Mouse (Mus musculus) spleen, adult 18-20 months (tissue): ENCODE measurements around the gene Zfp764.
"Not testable (repeated sequence)": the region's sequence is repeated elsewhere in the genome, so short reads cannot be mapped to it uniquely, and the experiment has no call there.

ENCODE experiments used
- DNase-seq, 2 experiments: peaks; one replicate each; pipeline ENCODE4 v3.0.0; 2022; ENCODE audit warnings: mixed read lengths in 2 of 2

Gene Zfp764

GRCm38 (mm10) chr7:127390306-127390705 is 16.3 kb downstream of the Zfp764 start:
- DNase-seq, result no peak

- DNase-seq, result not testable (repeated sequence)
Measured at GRCm38 (mm10) chr7:127388201-127388600, 18.4 kb downstream of the Zfp764 start.

GRCm38 (mm10) chr7:127386641-127387392 is 19.8 kb downstream of the Zfp764 start, which contains the start of gene 9130019O22Rik:
Gene 9130019O22Rik (minus strand): TSS chr7:127387166.
- DNase-seq, result peak; percentile 71 to 88

DNA sequence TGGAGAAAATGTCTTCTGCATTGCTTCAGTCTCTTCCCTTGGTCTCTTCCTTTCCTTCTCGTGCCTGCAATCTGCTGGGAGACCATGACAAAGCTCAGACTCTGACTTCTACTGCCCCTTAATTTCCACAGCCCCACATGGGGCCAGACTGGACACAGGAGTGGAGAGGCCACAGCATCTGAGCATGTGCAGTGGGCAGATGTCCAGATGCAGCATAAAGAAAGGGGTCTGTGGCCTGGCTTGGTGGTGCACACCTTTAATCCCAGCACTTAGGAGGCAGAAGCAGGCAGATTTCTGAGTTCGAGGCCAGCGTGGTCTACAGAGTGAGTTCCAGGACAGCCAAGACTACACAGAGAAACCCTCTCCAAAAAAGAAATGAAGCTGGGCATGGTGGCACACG is 21.1 kb downstream of the Zfp764 start:
- not testable (repeated sequence) for DNase-seq

DNA sequence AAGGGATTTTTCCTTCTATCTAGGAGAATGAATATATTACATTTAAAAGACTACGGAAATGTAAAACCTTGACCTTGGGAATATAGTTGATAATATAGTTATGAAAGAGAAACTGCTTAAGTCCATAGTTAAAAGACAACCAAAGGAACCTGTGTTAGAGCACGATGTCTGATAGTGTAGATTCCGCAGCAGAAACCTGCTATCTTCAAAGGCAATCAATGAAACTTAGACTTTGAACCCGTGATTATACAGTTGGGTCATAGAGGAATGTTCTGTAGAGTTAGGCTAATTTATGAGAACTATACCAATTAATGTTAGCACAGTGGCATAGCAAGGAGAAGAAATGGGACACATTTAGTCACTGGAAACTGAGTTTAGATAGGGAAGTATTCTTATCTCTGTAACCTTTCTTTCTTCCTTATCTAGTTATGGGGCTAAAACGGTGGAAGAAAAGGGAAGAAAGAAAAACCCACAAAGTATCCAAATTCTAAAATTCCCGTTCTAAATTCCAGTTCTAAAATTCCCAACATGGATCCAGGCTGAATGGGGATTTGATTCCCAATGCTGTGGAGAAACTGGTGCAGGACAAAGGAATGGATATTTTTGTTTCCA is 28.2 kb downstream of the Zfp764 start:
- no peak for DNase-seq

DNA sequence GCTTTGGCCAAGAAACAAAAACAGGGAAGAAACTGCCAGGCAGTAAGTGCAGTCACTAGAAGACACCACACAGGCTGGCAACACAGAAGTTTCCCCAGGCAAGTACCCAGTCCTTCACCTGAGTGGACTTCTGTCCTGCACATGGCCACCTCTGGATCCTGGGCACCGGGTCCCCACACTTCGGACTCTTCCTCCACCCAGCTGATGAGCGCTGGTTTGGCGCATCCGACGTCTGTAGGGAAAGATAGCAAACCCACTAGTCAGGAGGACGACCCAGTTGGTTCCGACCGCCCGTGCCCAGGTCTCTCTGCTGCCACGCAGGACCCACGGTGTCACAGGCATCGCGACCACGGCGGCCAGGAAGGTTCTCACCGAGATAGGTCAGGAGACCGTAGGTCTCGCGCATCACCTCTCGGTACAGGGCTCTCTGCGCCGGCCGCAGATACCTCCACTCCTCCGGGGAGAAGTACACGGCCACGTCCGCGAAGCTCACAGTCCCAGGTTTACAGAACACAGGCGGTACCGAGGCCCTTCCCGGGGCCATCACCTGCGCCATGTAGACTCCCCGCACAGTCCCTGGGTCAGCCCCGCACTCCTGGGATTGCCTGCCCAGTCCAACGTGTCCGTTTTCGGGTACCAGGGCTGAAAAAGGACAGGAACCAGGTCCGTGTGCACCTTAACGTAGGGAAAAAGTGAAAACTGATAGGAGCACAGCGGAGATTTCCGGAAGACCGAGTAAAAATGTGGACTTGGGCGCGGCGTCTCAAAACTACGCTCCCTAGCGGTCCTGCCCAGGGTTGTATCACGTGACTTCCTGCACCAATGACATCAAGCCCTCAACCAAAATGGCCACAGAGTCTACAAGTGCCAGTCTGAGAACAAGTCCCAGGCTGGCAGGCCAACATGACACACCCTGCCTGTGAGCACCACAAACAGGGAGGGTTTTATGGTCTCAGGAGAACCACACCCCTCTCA is 31.1 kb downstream of the Zfp764 start, which contains the start of gene Zfp747:
Gene Zfp747, minus strand, starts transcription at position 780 of the 975 bp plus-strand sequence.
- peak; percentile 82 to 89 for DNase-seq

DNA sequence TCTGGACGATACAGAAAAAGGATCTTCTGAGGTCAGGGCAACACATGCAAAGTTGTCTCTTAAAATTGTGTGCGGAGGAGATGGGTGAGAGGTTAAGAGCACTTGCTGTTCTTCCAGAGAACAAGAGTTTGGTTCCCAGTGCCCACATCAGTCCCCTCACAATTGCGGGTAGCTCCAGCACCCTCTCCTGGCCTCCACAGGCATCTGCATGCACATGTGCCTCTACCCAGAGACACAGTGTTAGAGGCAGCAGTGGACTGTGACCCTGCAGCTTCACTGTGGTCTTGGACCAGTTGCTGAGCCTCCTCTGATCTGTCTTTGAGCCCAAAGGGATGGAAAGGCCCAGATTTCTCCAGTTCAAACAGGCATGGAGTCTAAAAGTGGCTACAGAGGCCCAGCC is 34.8 kb downstream of the Zfp764 start:
- not testable (repeated sequence) for DNase-seq

DNA sequence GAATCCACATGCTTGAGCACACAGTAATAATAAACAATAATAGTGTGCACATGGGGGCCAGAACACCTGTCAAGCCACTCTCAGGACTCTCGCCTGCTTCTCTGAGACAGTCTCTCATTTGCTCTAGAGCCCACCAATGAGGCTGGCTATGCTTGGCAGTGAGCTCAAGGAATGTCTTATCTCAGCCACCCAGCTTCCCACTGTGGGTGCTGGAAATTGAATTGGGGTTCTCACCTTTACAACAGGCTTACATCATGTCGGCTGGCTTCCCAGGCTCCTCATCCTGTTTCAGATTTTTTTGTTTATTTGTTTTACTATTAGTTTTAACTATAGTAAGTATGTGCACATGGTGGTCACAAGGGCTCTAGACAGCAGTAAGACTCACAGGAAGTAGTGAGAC is 35.4 kb downstream of the Zfp764 start:
- DNase-seq, result no peak

- no peak for DNase-seq
Measured at GRCm38 (mm10) chr7:127366249-127366648, 40.4 kb downstream of the Zfp764 start.

DNA sequence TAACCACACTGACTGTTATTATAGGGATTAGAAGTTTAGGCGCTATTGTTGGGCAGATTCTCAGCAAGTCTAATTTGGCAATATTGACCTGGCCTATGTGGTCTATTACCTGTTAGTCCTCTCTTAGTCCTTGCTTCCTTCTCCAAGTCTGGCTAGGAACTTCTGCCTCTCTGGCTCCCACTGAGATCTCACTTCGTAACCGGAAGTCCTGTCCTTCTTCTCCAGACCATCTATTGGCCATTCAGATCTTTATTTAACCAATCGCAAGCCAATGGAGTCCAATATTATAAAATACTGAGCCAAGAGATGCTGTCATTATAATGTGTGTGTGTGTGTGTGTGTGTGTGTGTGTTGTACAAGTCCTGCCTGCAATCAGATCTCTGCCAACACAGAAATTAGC is 42.5 kb downstream of the Zfp764 start:
- DNase-seq, result no peak

GRCm38 (mm10) chr7:127363475-127363921 is 43.1 kb downstream of the Zfp764 start:
- no peak for DNase-seq

- DNase-seq, result not testable (repeated sequence)
Measured at GRCm38 (mm10) chr7:127362418-127362817, 44.2 kb downstream of the Zfp764 start.

GRCm38 (mm10) chr7:127361449-127361848 is 45.2 kb downstream of the Zfp764 start:
- DNase-seq, result no peak

GRCm38 (mm10) chr7:127360265-127360664 is 46.4 kb downstream of the Zfp764 start:
- no peak for DNase-seq

DNA sequence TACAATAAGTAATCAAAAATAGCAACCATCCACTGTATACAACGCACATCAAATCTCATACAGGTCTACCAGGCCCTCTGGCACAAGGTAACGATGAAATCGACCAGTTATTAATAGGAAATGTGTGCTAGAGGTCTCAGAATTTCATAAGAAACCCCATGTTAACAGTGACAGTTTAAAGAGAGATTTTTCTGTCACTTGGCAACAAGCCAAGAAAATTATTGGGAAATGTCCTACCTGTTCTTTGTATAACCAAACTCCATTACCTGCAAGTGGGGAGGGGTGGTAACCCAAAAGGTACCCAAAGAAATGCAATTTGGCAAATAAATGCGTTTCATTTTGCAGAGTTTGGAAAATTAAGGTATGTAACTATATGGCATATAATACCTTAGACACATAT is 48.1 kb downstream of the Zfp764 start:
- no peak for DNase-seq

DNA sequence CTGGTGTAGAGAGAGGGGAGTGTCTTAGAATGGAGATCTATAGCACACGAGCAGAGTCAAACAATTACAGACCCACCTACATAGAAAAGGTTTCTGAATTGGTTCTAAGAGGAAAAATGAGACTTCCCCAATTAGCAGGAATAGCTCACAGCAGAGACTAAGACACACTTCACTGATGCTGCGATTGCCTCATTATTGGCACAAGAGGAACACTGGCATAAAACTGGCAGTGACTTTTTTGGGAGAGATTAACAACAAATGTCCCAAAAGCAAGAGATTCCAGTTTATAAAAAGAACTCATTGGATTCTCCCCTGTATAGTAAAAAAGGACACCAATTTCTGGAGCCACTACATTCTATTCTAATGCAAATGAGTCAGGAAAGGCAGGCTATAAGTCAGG is 48.8 kb downstream of the Zfp764 start:
- DNase-seq, result no peak

GRCm38 (mm10) chr7:127355796-127356195 is 50.8 kb downstream of the Zfp764 start:
- DNase-seq, result no peak
